Mouse (Mus musculus) retina, embryonic 14.5 days (tissue): ENCODE data around the gene Tcf7.

Experiments used
- DNase-seq: peaks from one replicate; pipeline ENCODE4 v3.0.0-alpha.2; 2015; ENCODE audit warnings: low spot score

The Tcf7 gene

GRCm38 (mm10) chr11:52282774-52283595, at the start of gene Tcf7:
TSS of gene Tcf7 (minus strand) at chr11:52283014.
- DNase-seq: peak; percentile 85

GRCm38 (mm10) chr11:52327313-52327712, 44.5 kb upstream of the Tcf7 start:
- DNase-seq: no peak

- DNase-seq: no peak
These were observed 41.9 kb upstream of the Tcf7 start for GRCm38 (mm10) chr11:52324442-52325367.

GRCm38 (mm10) chr11:52321540-52321939, 38.7 kb upstream of the Tcf7 start:
- no peak for DNase-seq

- no peak for DNase-seq
These were observed 37.7 kb upstream of the Tcf7 start for GRCm38 (mm10) chr11:52320529-52320928.

- no peak for DNase-seq
These were observed 36.9 kb upstream of the Tcf7 start for GRCm38 (mm10) chr11:52319664-52320063.

GRCm38 (mm10) chr11:52318445-52318844, 35.6 kb upstream of the Tcf7 start:
- DNase-seq: no peak

GRCm38 (mm10) chr11:52314102-52314793, 31.4 kb upstream of the Tcf7 start:
- peak; percentile 24 for DNase-seq

GRCm38 (mm10) chr11:52310709-52311108, 27.9 kb upstream of the Tcf7 start:
- no peak for DNase-seq

- no peak for DNase-seq
These were observed 26.7 kb upstream of the Tcf7 start for GRCm38 (mm10) chr11:52309487-52309886.

- DNase-seq: no peak
These were observed 23.6 kb upstream of the Tcf7 start for GRCm38 (mm10) chr11:52306431-52306830.

GRCm38 (mm10) chr11:52305266-52305665, 22.5 kb upstream of the Tcf7 start:
- DNase-seq: no peak

- no peak for DNase-seq
These were observed 19.9 kb upstream of the Tcf7 start for GRCm38 (mm10) chr11:52302668-52303067.

GRCm38 (mm10) chr11:52299687-52300086, 16.9 kb upstream of the Tcf7 start:
- DNase-seq: no peak

- DNase-seq: no peak
These were observed 16.1 kb upstream of the Tcf7 start for GRCm38 (mm10) chr11:52298955-52299354.

GRCm38 (mm10) chr11:52297352-52297751, 14.5 kb upstream of the Tcf7 start:
- DNase-seq: peak; percentile 89

GRCm38 (mm10) chr11:52294103-52294502, 11.3 kb upstream of the Tcf7 start:
- no peak for DNase-seq

- DNase-seq: no peak
These were observed 10.1 kb upstream of the Tcf7 start for GRCm38 (mm10) chr11:52292894-52293293.

GRCm38 (mm10) chr11:52292346-52292745, 9.5 kb upstream of the Tcf7 start:
- DNase-seq: no peak

GRCm38 (mm10) chr11:52286958-52287305, 4.1 kb upstream of the Tcf7 start:
- DNase-seq: peak; percentile 16

- peak; percentile 28 for DNase-seq
These were observed 3.6 kb upstream of the Tcf7 start for GRCm38 (mm10) chr11:52286301-52286957.
